Mouse (Mus musculus) lung, embryonic 14.5 days (tissue): ENCODE measurements at regions not wholly inside any gene's neighbourhood (a gene's known extent, or its start where the extent isn't known, plus 50 kb on each side); places are given as distances from the start of the nearest gene placed in this dataset.

Experiments
- ATAC-seq: fragments of 200-750 bp; cut with Nextera tagmentation; 2 replicates; pipeline ENCODE4 v1.8.0; 2017; ENCODE audit warnings: mild to moderate bottlenecking, moderate TSS enrichment, moderate library complexity; ENCODE audit not compliant: insufficient read depth
- DNase-seq: peaks from one replicate; pipeline ENCODE4 v3.0.0-alpha.2; 2015
- H3K27ac ChIP-seq: fragments of 300-500 bp; sonication (generic); 2 replicates; pipeline ENCODE4 v1.5.1; 2014; ENCODE audit warnings: low read depth, mild to moderate bottlenecking, moderate library complexity
- H3K27me3 ChIP-seq: fragments of 300-500 bp; sonication (generic); 2 replicates; pipeline ENCODE4 v1.6.1; 2014; ENCODE audit warnings: low read length, control low read depth; ENCODE audit not compliant: insufficient read depth
- H3K36me3 ChIP-seq: fragments of 300-500 bp; sonication (generic); 2 replicates; pipeline ENCODE4 v1.6.1; 2014; ENCODE audit warnings: control low read depth; ENCODE audit not compliant: insufficient read depth
- H3K4me1 ChIP-seq: fragments of 300-500 bp; sonication (generic); 2 replicates; pipeline ENCODE4 v1.6.1; 2014; ENCODE audit warnings: antibody characterized with exemption, control low read depth; ENCODE audit not compliant: insufficient read depth
- H3K4me2 ChIP-seq: fragments of 300-500 bp; sonication (generic); 2 replicates; pipeline ENCODE4 v1.6.1; 2014; ENCODE audit warnings: mild to moderate bottlenecking
- H3K4me3 ChIP-seq: fragments of 300-500 bp; sonication (generic); 2 replicates; pipeline ENCODE4 v1.5.1; 2014; ENCODE audit warnings: low read depth, low read length
- H3K9ac ChIP-seq: fragments of 300-500 bp; sonication (generic); 2 replicates; pipeline ENCODE4 v1.6.1; 2014
- H3K9me3 ChIP-seq: fragments of 300-500 bp; sonication (generic); 2 replicates; pipeline ENCODE4 v1.6.1; 2016; ENCODE audit warnings: low read depth, low read length, control low read depth
- CTCF ChIP-seq: IDR thresholded peaks from 2 replicates; pipeline ENCODE4 v1.5.1; 2016; ENCODE audit warnings: antibody characterized with exemption, low read depth
- WGBS: fragments of 180-500 bp; shearing (Covaris S2); extraction: QIAGEN DNeasy Blood & Tissue Kit; methylation state at CpG from one replicate; pipeline ENCODE4 v1.1.7; 2014; 5-methylcytosine and 5-hydroxymethylcytosine counted together

- no peak for TF ChIP-seq CTCF
- peaks cover 11% of the 10 kb centered on the region; the same call in 1 of the 2 replicates for H3K4me1 ChIP-seq
- no peaks in the 10 kb centered on the region for H3K27me3 ChIP-seq
- DNase-seq (no peak), ATAC-seq (no peak)
- 0 out of 2 replicates have a peak overlapping the region, but pooled peaks have one; percentile 7 for H3K9ac ChIP-seq
- no peaks in the 10 kb centered on the region for H3K36me3 ChIP-seq
- H3K4me2 ChIP-seq: no peak overlapping the region
- H3K27ac ChIP-seq: peak overlapping the region; percentile 55; the same call in 1 of the 2 replicates
- WGBS: 69% methylated on average over 12 of the region's 12 CpGs
- H3K9me3 ChIP-seq: no peaks in the 10 kb centered on the region
- H3K4me3 ChIP-seq: no peak overlapping the region
These were observed 67.1 kb upstream of the Tmem189 start for GRCm38 (mm10) chr2:167756721-167757120.

- 52% methylated on average over 22 of the region's 22 CpGs for WGBS
- Histone ChIP-seq H3K9me3 (no peaks in the 10 kb centered on the region), H3K4me3 (no peak overlapping the region), H3K27ac (no peak overlapping the region; the same call in 1 of the 2 replicates), H3K27me3 (no peaks in the 10 kb centered on the region), H3K4me1 (peaks cover 11% of the 10 kb centered on the region; the same call in 1 of the 2 replicates), H3K9ac (no peak overlapping the region), H3K4me2 (no peak overlapping the region), H3K36me3 (no peaks in the 10 kb centered on the region)
- no peak for ATAC-seq
- no peak for TF ChIP-seq CTCF
- DNase-seq: no peak
These were observed 65.4 kb upstream of the Tmem189 start for GRCm38 (mm10) chr2:167754929-167755551.

- Histone ChIP-seq H3K27ac (no peak overlapping the region), H3K9ac (no peak overlapping the region; the same call in 1 of the 2 replicates), H3K4me1 (peaks cover 11% of the 10 kb centered on the region; the same call in 1 of the 2 replicates), H3K4me2 (no peak overlapping the region), H3K27me3 (no peaks in the 10 kb centered on the region), H3K9me3 (no peaks in the 10 kb centered on the region), H3K4me3 (no peak overlapping the region), H3K36me3 (no peaks in the 10 kb centered on the region)
- ATAC-seq (no peak), DNase-seq (peak; percentile 38)
- no peak for TF ChIP-seq CTCF
- 55% methylated on average over 9 of the region's 9 CpGs for WGBS
These were observed 64.3 kb upstream of the Tmem189 start for GRCm38 (mm10) chr2:167753898-167754297.

DNA sequence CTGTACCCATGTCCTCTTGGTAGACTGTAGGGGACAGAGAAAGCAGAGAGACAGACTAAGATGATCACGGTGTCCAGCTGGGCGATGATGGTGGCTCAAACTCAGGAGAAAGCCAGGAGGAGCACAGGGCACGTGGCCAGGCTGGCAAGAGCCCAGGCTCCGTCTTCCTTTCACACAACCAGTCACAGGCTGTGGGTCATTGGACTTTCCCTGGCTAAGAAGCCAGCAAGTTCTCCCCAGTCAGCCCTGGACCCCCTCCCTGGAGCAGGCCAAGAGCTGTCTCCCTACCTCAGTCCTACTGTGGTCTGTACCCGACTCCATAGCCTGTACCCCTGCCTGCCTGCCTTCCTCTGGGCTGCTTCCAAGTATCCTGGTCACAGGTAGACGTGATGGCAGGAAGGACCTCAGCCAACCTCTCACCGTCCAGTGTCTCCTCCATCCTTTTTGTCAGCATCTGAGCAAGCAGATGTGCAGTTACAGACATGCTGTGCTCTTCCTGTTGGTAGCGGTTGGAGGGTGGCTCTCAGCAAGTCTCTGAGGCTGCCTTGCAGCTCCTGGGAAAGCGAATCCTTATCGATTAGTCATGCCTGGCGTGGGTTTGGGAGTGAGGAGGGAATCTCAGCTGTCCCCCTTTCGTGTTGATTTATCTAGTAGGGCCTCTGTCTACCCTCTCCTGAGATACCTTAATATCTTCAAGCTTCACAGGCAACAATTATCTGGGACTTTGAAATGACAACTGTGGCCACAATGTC is 63.4 kb upstream of the Tmem189 start:
- ATAC-seq (no peak), DNase-seq (peak; percentile 30)
- TF ChIP-seq CTCF: no peak
- WGBS: 59% methylated on average over 12 of the region's 12 CpGs
- H3K4me3 ChIP-seq: no peak overlapping the region
- no peaks in the 10 kb centered on the region for H3K27me3 ChIP-seq
- H3K4me2 ChIP-seq: no peak overlapping the region
- no peak overlapping the region; the same call in 1 of the 2 replicates for H3K27ac ChIP-seq
- H3K9me3 ChIP-seq: no peaks in the 10 kb centered on the region
- H3K9ac ChIP-seq: no peak overlapping the region
- peaks cover 11% of the 10 kb centered on the region; the same call in 1 of the 2 replicates for H3K4me1 ChIP-seq
- no peaks in the 10 kb centered on the region for H3K36me3 ChIP-seq

DNA sequence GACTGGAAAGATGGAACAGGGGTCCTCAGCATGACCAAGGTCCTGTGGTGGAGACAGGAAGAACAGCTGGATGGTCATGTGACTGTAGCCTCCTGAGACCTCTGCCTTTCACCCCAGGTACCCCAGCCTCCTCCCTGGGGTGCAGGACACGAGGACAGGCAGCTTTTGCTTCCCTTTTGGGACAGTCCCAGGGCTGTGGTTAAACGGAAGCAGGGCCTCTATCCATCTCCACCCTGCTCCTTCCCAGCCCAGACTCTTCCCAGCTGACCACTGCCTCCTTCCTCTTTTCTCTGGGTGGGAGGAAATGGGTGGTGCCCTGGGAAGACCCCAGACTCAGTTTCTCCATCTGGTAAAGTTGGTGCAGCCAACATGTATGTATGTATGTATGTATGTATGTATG is 62.0 kb upstream of the Tmem189 start:
- H3K27ac ChIP-seq: no peak overlapping the region
- no peaks in the 10 kb centered on the region for H3K36me3 ChIP-seq
- no peak overlapping the region for H3K4me2 ChIP-seq
- TF ChIP-seq CTCF: no peak
- 70% methylated on average over 2 of the region's 2 CpGs for WGBS
- no peak overlapping the region for H3K9ac ChIP-seq
- H3K9me3 ChIP-seq: no peaks in the 10 kb centered on the region
- H3K27me3 ChIP-seq: no peaks in the 10 kb centered on the region
- no peak overlapping the region for H3K4me3 ChIP-seq
- no peak for ATAC-seq
- peaks cover 12% of the 10 kb centered on the region; the same call in 1 of the 2 replicates for H3K4me1 ChIP-seq
- no peak for DNase-seq

DNA sequence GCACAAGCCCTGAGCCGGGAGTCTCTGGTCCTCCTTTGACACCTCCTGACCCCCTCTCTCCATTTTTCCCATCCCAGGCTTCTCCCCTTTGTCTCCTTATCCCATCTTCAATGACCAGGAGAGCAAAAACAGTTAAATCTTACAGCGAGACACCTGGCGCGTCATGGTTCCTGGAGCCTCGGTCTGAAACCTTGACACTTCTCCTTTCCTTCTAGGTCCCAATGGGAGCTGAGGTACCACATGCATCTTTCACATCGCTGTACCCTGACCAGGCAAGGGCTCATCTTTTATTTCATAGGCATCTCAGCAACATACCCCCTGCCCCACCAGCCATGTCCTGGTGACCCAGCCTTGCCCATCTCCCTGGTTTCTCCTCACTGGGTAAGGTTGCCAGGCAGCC is 58.7 kb upstream of the Tmem189 start:
- WGBS: 91% methylated on average over 6 of the region's 6 CpGs
- no peak overlapping the region for H3K9ac ChIP-seq
- no peak overlapping the region for H3K4me3 ChIP-seq
- no peaks in the 10 kb centered on the region for H3K9me3 ChIP-seq
- no peaks in the 10 kb centered on the region for H3K27me3 ChIP-seq
- peaks cover 25% of the 10 kb centered on the region for H3K4me1 ChIP-seq
- no peak overlapping the region for H3K4me2 ChIP-seq
- ATAC-seq (no peak), DNase-seq (no peak)
- TF ChIP-seq CTCF: no peak
- no peak overlapping the region for H3K27ac ChIP-seq
- H3K36me3 ChIP-seq: no peaks in the 10 kb centered on the region

- H3K9ac ChIP-seq: 0 out of 2 replicates have a peak overlapping the region, but pooled peaks have one; percentile 13
These were observed 57.7 kb upstream of the Tmem189 start for GRCm38 (mm10) chr2:167747164-167747843.

More at GRCm38 (mm10) chr2:167747164-167747843, 57.7 kb upstream of the Tmem189 start:
- Histone ChIP-seq H3K4me3 (no peak overlapping the region), H3K9me3 (no peaks in the 10 kb centered on the region), H3K27me3 (no peaks in the 10 kb centered on the region), H3K4me1 (peaks cover 25% of the 10 kb centered on the region), H3K4me2 (no peak overlapping the region), H3K36me3 (no peaks in the 10 kb centered on the region), H3K27ac (peak overlapping the region; percentile 65)
- ATAC-seq: no peak
- no peak for TF ChIP-seq CTCF
- 58% methylated on average over 13 of the region's 13 CpGs for WGBS
- DNase-seq: peak; percentile 40
